Mouse (Mus musculus) embryonic fibroblast, embryonic 13.5 days (primary cell): ENCODE measurements around the gene Eif4g3. TPM values are rescaled to one million over a fixed set of nuclear protein-coding genes. Genes with fewer than 3 reads are reported as not detected.
A peak's percentile ranks its signal among the peaks of the same experiment; 100 is the strongest.

Experiments used
- H3K27ac ChIP-seq: 2 replicates; pipeline ENCODE4 v1.5.1; 2012; ENCODE audit warnings: low read length, control low read depth, inconsistent platforms; ENCODE audit not compliant: insufficient read depth
- H3K4me1 ChIP-seq: 2 replicates; pipeline ENCODE4 v1.6.1; 2011; ENCODE audit warnings: low read length; ENCODE audit not compliant: control insufficient read depth, insufficient read depth
- H3K4me3 ChIP-seq: 2 replicates; pipeline ENCODE4 v1.5.1; 2011; ENCODE audit warnings: mild to moderate bottlenecking, control low read depth, low read length; ENCODE audit not compliant: insufficient read depth
- CTCF ChIP-seq: IDR thresholded peaks from 2 replicates; pipeline ENCODE4 v1.5.1; 2011; ENCODE audit warnings: mild to moderate bottlenecking, control low read depth, low read length, moderate library complexity, borderline replicate concordance; ENCODE audit not compliant: insufficient read depth
- POLR2A ChIP-seq: IDR thresholded peaks from 2 replicates; pipeline ENCODE4 v1.6.1; 2011; ENCODE audit warnings: low read depth, mild to moderate bottlenecking, control low read depth, low read length, moderate library complexity
- polyA plus RNA-seq: library from polyadenylated mRNA; stranded (reverse); fragments of >200 nt; gene quantifications from 2 replicates; pipeline ENCODE4 v1.2.4, GENCODE M21; 2011; ENCODE audit warnings: low read depth; ENCODE audit not compliant: missing spikeins, insufficient read length

Eif4g3 gene
- polyA plus RNA-seq, 1 experiment = 83.4 TPM

- H3K4me3 ChIP-seq = no peak overlapping the region
- 0 out of 2 replicates have a peak, but pooled peaks cover 8% of the 10 kb centered on the region for H3K4me1 ChIP-seq
These were observed 25.2 kb downstream of the Eif4g3 start for GRCm38 (mm10) chr4:138018011-138018410.

GRCm38 (mm10) chr4:138020231-138020630 lies 27.4 kb downstream of the Eif4g3 start:
- TF ChIP-seq CTCF (no peak), POLR2A (no peak)
- H3K27ac ChIP-seq = no peak overlapping the region

More at GRCm38 (mm10) chr4:138018011-138018410, 25.2 kb downstream of the Eif4g3 start:
- H3K27ac ChIP-seq = no peak overlapping the region
- TF ChIP-seq CTCF (no peak), POLR2A (no peak)

GRCm38 (mm10) chr4:138021651-138022050 lies 28.8 kb downstream of the Eif4g3 start:
- Histone ChIP-seq H3K4me1 (0 out of 2 replicates have a peak, but pooled peaks cover 6% of the 10 kb centered on the region), H3K4me3 (no peak overlapping the region), H3K27ac (no peak overlapping the region)
- no peak for TF ChIP-seq POLR2A
- TF ChIP-seq CTCF = no peak

More at GRCm38 (mm10) chr4:138020231-138020630, 27.4 kb downstream of the Eif4g3 start:
- H3K4me3 ChIP-seq = no peak overlapping the region
- H3K4me1 ChIP-seq = 0 out of 2 replicates have a peak, but pooled peaks cover 8% of the 10 kb centered on the region

- Histone ChIP-seq H3K4me1 (0 out of 2 replicates have a peak, but pooled peaks cover 6% of the 10 kb centered on the region), H3K4me3 (no peak overlapping the region), H3K27ac (no peak overlapping the region)
- no peak for TF ChIP-seq POLR2A
- TF ChIP-seq CTCF = no peak
These were observed 29.9 kb downstream of the Eif4g3 start for GRCm38 (mm10) chr4:138022761-138023160.

- TF ChIP-seq CTCF = no peak
- no peak for TF ChIP-seq POLR2A
- H3K27ac ChIP-seq = no peak overlapping the region
These were observed 30.7 kb downstream of the Eif4g3 start for GRCm38 (mm10) chr4:138023403-138024100.

GRCm38 (mm10) chr4:138029168-138029567 lies 36.3 kb downstream of the Eif4g3 start:
- no peak overlapping the region for H3K27ac ChIP-seq
- H3K4me3 ChIP-seq = no peak overlapping the region
- no peaks in the 10 kb centered on the region for H3K4me1 ChIP-seq
- TF ChIP-seq POLR2A (no peak), CTCF (no peak)

More at GRCm38 (mm10) chr4:138023403-138024100, 30.7 kb downstream of the Eif4g3 start:
- Histone ChIP-seq H3K4me1 (0 out of 2 replicates have a peak, but pooled peaks cover 6% of the 10 kb centered on the region), H3K4me3 (no peak overlapping the region)

- no peak for TF ChIP-seq POLR2A
- no peak for TF ChIP-seq CTCF
- no peak overlapping the region for H3K4me3 ChIP-seq
These were observed 39.0 kb downstream of the Eif4g3 start for GRCm38 (mm10) chr4:138031828-138032227.

GRCm38 (mm10) chr4:138033871-138034270 lies 41.0 kb downstream of the Eif4g3 start:
- Histone ChIP-seq H3K4me3 (no peak overlapping the region), H3K4me1 (peaks cover 5% of the 10 kb centered on the region; the same call in 1 of the 2 replicates), H3K27ac (no peak overlapping the region)
- TF ChIP-seq POLR2A (no peak), CTCF (0 out of 2 replicates have a peak, but pooled peaks have one; percentile 15)

More at GRCm38 (mm10) chr4:138031828-138032227, 39.0 kb downstream of the Eif4g3 start:
- Histone ChIP-seq H3K4me1 (no peaks in the 10 kb centered on the region), H3K27ac (no peak overlapping the region)

- Histone ChIP-seq H3K27ac (no peak overlapping the region), H3K4me3 (no peak overlapping the region), H3K4me1 (peaks cover 6% of the 10 kb centered on the region; the same call in 1 of the 2 replicates)
- TF ChIP-seq CTCF (no peak), POLR2A (no peak)
These were observed 42.8 kb downstream of the Eif4g3 start for GRCm38 (mm10) chr4:138035435-138036120.
